Mouse (Mus musculus): ENCODE measurements around the gene Kcnrg. TPM values are rescaled to one million over a fixed set of nuclear protein-coding genes. Genes with fewer than 3 reads are reported as not detected.
"Not testable (repeated sequence)": the region's sequence is repeated elsewhere in the genome, so short reads cannot be mapped to it uniquely, and the experiment has no call there.

Kcnrg gene
- total RNA-seq (2022), result 1 to 10 TPM in 1 of 4 experiments, under 1 TPM in 3; 0.43 to 1.5 (median 0.71) TPM

- DNase-seq (ENCODE audit: low spot score in 2 of 2), result no peak
These were observed at the start of gene Kcnrg for GRCm38 (mm10) chr14:61607157-61607556. Kcnrg (plus strand) TSS chr14:61607457.

DNA sequence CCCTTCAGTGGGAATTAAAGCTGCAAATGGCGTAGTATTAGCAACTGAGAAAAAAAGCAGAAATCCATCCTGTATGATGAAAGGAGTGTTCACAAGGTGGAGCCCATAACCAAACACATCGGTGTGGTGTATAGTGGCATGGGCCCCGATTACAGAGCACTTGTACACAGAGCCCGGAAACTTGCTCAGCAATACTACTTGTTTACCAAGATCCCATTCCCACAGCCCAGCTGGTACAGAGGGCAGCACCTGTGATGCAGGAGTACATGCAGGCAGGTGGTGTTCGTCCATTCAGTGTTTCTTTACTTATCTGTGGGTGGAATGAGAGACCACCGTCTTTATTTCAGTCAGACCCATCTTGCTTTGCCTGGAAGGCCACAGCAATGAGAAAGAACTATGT lies 48.4 kb upstream of the Kcnrg start:
- no peak for DNase-seq (ENCODE audit: low spot score in 2 of 2)

GRCm38 (mm10) chr14:61559856-61560255 lies 47.4 kb upstream of the Kcnrg start:
- no peak for DNase-seq (ENCODE audit: low spot score in 2 of 2)

GRCm38 (mm10) chr14:61566211-61566610 lies 41.0 kb upstream of the Kcnrg start:
- DNase-seq (ENCODE audit: low spot score in 2 of 2), result not testable (repeated sequence)

GRCm38 (mm10) chr14:61569344-61569743 lies 37.9 kb upstream of the Kcnrg start:
- DNase-seq (ENCODE audit: low spot score in 2 of 2), result no peak

- peak; percentile 39 to 84 for DNase-seq (ENCODE audit: low spot score in 2 of 2)
These were observed 35.9 kb upstream of the Kcnrg start for GRCm38 (mm10) chr14:61571366-61571765.

- no peak for DNase-seq (ENCODE audit: low spot score in 2 of 2)
These were observed 35.1 kb upstream of the Kcnrg start for GRCm38 (mm10) chr14:61572131-61572530.

DNA sequence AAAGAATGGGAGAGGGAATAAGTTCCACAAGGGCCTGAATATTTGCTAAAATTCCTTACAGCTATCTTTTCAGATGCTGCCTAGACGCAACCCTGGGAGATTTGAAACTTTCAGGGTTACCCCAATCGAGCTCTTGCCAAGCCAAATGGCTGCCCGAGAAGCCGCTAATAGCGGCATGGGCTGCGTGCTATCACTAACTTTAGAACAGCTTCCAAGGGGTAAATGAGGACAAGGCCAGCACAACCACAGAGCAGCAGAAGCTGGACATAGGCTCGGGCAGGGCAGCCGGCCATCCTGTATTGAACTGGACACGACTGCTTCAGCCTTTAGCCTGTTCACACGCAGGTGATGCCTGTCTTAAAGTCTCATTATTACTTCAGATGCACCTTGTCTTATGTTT lies 32.2 kb upstream of the Kcnrg start:
- no peak for DNase-seq (ENCODE audit: low spot score in 2 of 2)

GRCm38 (mm10) chr14:61575941-61576340 lies 31.3 kb upstream of the Kcnrg start:
- DNase-seq (ENCODE audit: low spot score in 2 of 2), result no peak

DNA sequence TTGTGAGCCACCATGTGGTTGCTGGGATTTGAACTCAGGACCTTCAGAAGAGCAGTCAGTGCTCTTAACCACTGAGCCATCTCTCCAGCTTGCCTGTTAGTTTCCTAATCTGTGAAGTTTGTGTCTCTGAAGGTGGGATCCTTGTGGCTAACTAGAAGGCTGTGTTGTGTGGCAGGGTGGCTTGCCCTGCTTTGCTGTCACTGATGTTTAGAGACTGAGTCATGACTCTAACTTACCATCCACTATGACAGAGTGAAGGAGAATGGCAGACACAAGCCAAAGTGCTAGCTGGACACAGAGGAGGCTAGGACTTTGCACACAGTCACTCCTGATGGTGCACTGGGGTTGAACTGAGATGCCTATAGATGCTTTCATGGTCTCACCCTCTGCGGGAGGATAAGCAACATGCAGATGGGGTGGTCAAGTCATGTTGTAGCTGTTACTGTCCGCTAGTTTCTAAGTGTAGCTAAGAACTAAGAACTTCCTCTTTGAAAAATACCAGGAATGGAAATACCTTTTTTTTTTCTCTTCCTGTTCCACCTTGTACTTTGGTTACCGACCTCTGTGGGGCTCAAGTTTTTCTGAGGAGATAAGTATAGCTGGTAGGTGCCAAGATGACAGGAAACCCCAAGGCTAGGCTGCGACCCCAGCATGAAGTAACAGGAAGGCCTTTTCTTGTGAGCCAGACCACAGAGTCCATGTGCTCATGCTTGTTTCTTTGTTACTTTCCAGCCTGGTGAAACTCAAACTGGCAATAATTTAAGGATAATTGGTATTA lies 17.8 kb upstream of the Kcnrg start:
- DNase-seq (ENCODE audit: low spot score in 2 of 2), result no peak

GRCm38 (mm10) chr14:61596719-61597426 lies 10.4 kb upstream of the Kcnrg start:
- no peak for DNase-seq (ENCODE audit: low spot score in 2 of 2)

- DNase-seq (ENCODE audit: low spot score in 2 of 2), result no peak
These were observed 9.3 kb upstream of the Kcnrg start, which contains the start of gene Trim13 for GRCm38 (mm10) chr14:61597968-61598367. Trim13 (plus strand) TSS chr14:61598247.

DNA sequence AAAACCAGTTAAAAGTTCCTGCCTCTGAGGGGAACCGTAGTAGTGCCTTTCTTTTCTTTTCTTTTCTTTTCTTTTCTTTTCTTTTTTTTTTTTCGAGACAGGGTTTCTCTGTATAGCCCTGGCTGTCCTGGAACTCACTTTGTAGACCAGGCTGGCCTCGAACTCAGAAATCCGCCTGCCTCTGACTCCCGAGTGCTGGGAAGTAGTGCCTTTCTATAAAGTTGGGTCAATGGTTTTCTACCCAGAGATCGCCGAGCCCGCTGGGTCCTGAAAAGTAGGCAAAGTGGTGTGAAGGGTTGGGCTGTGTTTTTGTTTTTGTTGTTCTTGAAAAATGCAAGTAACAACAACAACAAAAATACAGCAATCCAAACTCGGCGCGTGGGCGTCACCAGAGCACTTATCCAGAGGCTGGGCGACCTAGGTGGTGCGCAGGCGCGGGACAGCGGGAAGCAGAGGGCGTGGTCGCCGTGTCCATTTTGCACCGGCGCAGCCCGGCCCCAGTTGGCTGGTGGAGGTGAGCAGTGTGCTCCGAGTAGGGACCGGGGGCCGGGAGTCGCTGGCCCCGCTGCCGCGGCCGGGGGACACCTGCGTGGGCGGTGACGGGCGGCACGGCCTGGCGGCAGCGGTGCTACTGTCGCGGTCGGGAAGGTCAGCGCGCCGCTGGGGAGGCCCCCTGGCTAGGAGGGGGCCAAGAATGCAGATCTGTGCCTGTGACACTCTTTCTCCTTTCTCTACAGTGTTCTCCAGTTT lies 8.0 kb upstream of the Kcnrg start:
- DNase-seq (ENCODE audit: low spot score in 2 of 2), result peak; percentile 73 to 85

- no peak for DNase-seq (ENCODE audit: low spot score in 2 of 2)
These were observed 5.9 kb upstream of the Kcnrg start for GRCm38 (mm10) chr14:61601348-61601747.

DNA sequence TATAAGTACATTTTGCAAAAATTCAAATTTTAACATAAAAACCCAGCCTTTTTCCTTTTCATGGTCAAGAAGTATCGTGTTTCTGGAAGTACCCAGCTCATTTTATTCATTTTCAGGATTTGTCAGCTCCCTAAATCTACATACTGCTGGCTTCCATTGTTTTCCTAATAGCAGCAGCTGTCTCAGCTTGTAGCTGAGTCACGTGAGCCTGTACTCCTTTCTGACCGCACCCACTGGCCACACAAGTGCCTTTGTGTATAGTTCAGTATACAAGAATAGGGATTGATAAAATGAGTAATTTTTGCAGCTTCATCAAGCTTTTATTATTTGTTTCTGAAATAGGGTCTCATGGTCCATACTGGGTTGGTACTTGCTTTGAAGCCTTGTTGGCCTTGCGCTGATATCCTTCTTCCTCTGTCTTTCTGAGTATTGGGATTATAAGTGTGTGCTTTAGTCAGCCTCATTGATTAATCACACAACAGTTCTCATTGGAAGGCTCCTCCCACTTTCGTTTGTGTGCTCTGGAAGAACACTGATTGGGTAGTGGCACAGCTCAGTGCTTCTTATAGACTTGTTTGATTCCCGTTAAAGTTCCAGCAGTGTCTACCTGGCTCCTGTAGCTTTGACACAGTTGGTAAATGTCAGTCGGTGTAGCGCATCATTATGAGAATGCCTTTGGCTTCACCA lies 4.0 kb upstream of the Kcnrg start:
- peak in 1 of 2 experiments; percentile 25 for DNase-seq (ENCODE audit: low spot score in 2 of 2)

DNA sequence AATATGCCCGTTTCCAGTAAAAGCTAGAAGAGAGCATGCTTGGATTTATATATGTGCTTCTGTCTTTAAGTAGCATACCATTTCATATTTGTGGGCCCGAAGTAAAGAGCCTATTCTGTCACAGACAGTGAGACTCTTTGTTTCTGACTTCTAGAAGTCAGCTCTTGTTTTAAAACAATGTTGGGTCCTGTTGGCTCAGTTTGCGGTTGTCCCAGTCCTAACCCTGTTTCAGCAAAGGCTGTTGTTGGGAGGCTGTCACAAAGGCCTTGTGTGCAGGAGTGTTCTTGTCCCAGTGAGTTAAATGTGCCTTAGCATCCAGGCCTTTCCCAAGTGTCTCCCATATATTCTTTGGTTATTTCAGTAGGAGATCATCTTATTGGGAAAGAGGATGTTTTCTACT lies 3.2 kb upstream of the Kcnrg start:
- DNase-seq (ENCODE audit: low spot score in 2 of 2), result peak in 1 of 2 experiments; percentile 42

- DNase-seq (ENCODE audit: low spot score in 2 of 2), result not testable (repeated sequence)
These were observed 1.2 kb upstream of the Kcnrg start for GRCm38 (mm10) chr14:61606088-61606487.

DNA sequence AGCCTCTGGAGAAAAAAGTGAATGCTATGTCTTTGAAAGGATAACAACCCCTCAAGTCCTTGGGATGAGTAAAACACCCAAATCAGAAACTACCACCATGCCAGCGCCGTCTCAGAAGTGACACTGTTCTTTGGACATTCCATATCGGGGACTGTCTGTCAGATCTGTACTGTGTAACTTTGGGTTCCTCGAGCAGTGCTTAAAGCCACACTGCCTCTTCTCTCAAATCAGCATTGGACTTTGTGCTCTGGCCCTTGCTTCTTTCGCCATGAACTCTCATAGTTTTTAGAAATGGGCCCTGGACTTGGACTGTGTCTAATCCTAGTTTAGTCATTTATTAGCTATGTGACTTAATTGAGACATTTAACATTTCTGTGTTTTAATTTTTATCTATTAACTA lies 4.5 kb downstream of the Kcnrg start:
- DNase-seq (ENCODE audit: low spot score in 2 of 2), result no peak

GRCm38 (mm10) chr14:61613319-61613718 lies 6.1 kb downstream of the Kcnrg start:
- DNase-seq (ENCODE audit: low spot score in 2 of 2), result no peak

GRCm38 (mm10) chr14:61620371-61620770 lies 13.1 kb downstream of the Kcnrg start:
- DNase-seq (ENCODE audit: low spot score in 2 of 2), result no peak

DNA sequence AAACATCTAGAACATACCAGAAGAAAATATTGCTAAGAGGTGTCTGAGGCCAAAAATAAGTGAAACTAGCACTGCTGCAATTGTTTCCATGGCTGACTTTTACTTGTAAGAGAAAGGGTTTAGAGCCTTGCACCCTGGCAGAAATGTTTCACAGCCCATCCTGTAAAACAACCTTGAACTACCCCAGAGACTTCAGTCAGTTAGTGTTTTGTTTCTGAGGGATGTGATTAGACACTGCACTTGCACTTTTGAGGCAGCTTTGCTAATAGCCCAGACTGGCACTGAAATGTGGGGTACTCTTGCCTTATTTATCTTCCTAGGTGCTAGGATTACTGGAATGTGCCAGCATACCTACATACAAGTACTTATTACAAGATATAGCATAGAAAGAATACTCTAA lies 28.7 kb downstream of the Kcnrg start:
- DNase-seq (ENCODE audit: low spot score in 2 of 2), result no peak

Measured in layer of hippocampus, adult 8-10 months (tissue).